Mouse (Mus musculus): ENCODE measurements around the gene Mbtps2.

Mbtps2 gene

GRCm38 (mm10) chrX:157598186-157598996 is at the start of gene Mbtps2:
Mbtps2 (minus strand) TSS chrX:157598715.
- TF ChIP-seq GATA4 (IDR thresholded peaks at IDR 0.05; ENCODE audit: insufficient replicate concordance, low read length) = no peak

- no peak for TF ChIP-seq GATA4 (IDR thresholded peaks at IDR 0.05; ENCODE audit: insufficient replicate concordance, low read length)
Observed at GRCm38 (mm10) chrX:157646399-157646798, 47.9 kb upstream of the Mbtps2 start.

- no peak for TF ChIP-seq GATA4 (IDR thresholded peaks at IDR 0.05; ENCODE audit: insufficient replicate concordance, low read length)
Observed at GRCm38 (mm10) chrX:157644700-157645099, 46.2 kb upstream of the Mbtps2 start.

- TF ChIP-seq GATA4 (IDR thresholded peaks at IDR 0.05; ENCODE audit: insufficient replicate concordance, low read length) = no peak
Observed at GRCm38 (mm10) chrX:157644300-157644699, 45.8 kb upstream of the Mbtps2 start.

GRCm38 (mm10) chrX:157642856-157643255 is 44.3 kb upstream of the Mbtps2 start:
- TF ChIP-seq GATA4 (IDR thresholded peaks at IDR 0.05; ENCODE audit: insufficient replicate concordance, low read length) = no peak

- no peak for TF ChIP-seq GATA4 (IDR thresholded peaks at IDR 0.05; ENCODE audit: insufficient replicate concordance, low read length)
Observed at GRCm38 (mm10) chrX:157637253-157637652, 38.7 kb upstream of the Mbtps2 start.

GRCm38 (mm10) chrX:157633676-157634414 is 35.3 kb upstream of the Mbtps2 start:
- TF ChIP-seq GATA4 (IDR thresholded peaks at IDR 0.05; ENCODE audit: insufficient replicate concordance, low read length) = no peak

GRCm38 (mm10) chrX:157630341-157630740 is 31.8 kb upstream of the Mbtps2 start:
- no peak for TF ChIP-seq GATA4 (IDR thresholded peaks at IDR 0.05; ENCODE audit: insufficient replicate concordance, low read length)

GRCm38 (mm10) chrX:157612894-157613293 is 14.4 kb upstream of the Mbtps2 start:
- no peak for TF ChIP-seq GATA4 (IDR thresholded peaks at IDR 0.05; ENCODE audit: insufficient replicate concordance, low read length)

- TF ChIP-seq GATA4 (IDR thresholded peaks at IDR 0.05; ENCODE audit: insufficient replicate concordance, low read length) = no peak
Observed at GRCm38 (mm10) chrX:157601450-157601849, 2.9 kb upstream of the Mbtps2 start.

- TF ChIP-seq GATA4 (IDR thresholded peaks at IDR 0.05; ENCODE audit: insufficient replicate concordance, low read length) = no peak
Observed at GRCm38 (mm10) chrX:157597585-157598185, 830 bp downstream of the Mbtps2 start.

- TF ChIP-seq GATA4 (IDR thresholded peaks at IDR 0.05; ENCODE audit: insufficient replicate concordance, low read length) = no peak
Observed at GRCm38 (mm10) chrX:157596802-157597201, 1.7 kb downstream of the Mbtps2 start.

GRCm38 (mm10) chrX:157595927-157596326 is 2.6 kb downstream of the Mbtps2 start:
- no peak for TF ChIP-seq GATA4 (IDR thresholded peaks at IDR 0.05; ENCODE audit: insufficient replicate concordance, low read length)

- no peak for TF ChIP-seq GATA4 (IDR thresholded peaks at IDR 0.05; ENCODE audit: insufficient replicate concordance, low read length)
Observed at GRCm38 (mm10) chrX:157594606-157595005, 3.9 kb downstream of the Mbtps2 start.

- TF ChIP-seq GATA4 (IDR thresholded peaks at IDR 0.05; ENCODE audit: insufficient replicate concordance, low read length) = no peak
Observed at GRCm38 (mm10) chrX:157587001-157587400, 11.5 kb downstream of the Mbtps2 start.

- no peak for TF ChIP-seq GATA4 (IDR thresholded peaks at IDR 0.05; ENCODE audit: insufficient replicate concordance, low read length)
Observed at GRCm38 (mm10) chrX:157586397-157586796, 12.1 kb downstream of the Mbtps2 start.

Data from liver, adult (tissue).